Mouse (Mus musculus) thymus, adult 2 months (tissue): ENCODE data around the gene Ykt6.

Experiments used
- CTCF ChIP-seq: fragments of 200-500 bp; IDR thresholded peaks from 2 replicates; pipeline ENCODE4 v1.5.1; 2012; ENCODE audit warnings: mild to moderate bottlenecking, control low read depth, low read length, moderate library complexity, borderline replicate concordance; ENCODE audit not compliant: control insufficient read depth, poor library complexity, insufficient read depth; ENCODE audit errors: extremely low read depth
- POLR2A ChIP-seq: fragments of 200-500 bp; IDR thresholded peaks from 2 replicates; pipeline ENCODE4 v1.6.1; 2012; ENCODE audit warnings: mild to moderate bottlenecking, low read length, control low read depth, moderate library complexity; ENCODE audit not compliant: control insufficient read depth, poor library complexity, insufficient read depth; ENCODE audit errors: extremely low read depth

DNA sequence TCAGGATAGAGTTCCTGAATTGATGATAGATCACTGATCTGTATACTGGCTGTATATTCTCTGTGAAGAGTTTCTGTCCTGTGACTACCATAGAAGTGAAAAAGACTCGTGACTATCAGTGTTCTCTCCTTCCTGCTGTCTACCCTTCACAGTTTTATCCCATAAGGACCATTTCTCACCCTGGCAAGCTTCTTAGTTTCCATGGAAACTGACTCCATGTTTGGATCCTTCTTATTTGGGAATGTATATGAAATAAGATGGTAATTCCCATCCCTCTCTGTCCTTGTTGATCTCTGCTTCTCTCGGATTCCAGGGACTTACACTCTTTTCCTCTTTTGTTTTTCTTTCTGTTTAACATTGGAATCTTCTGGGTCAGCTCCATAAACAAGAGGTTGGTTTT lies 4.6 kb downstream of the Ykt6 start:
- TF ChIP-seq CTCF (no peak), POLR2A (no peak)
